Mouse (Mus musculus) c-Kit-negative CD71-positive TER-119-positive erythroid progenitor cells, embryonic 14.5 days (primary cell): ENCODE measurements around the gene Clk3.

ENCODE experiments used
- DNase-seq: peaks from one replicate; pipeline ENCODE4 v3.0.0-alpha.2; 2013; ENCODE audit warnings: low read depth, low spot score

Gene Clk3

GRCm38 (mm10) chr9:57765364-57766351 lies at the start of gene Clk3:
Clk3 (minus strand) TSS chr9:57765860.
- no peak for DNase-seq

GRCm38 (mm10) chr9:57814866-57815265 lies 49.2 kb upstream of the Clk3 start:
- no peak for DNase-seq

- DNase-seq = no peak
Observed at GRCm38 (mm10) chr9:57814014-57814413, 48.4 kb upstream of the Clk3 start.

- DNase-seq = no peak
Observed at GRCm38 (mm10) chr9:57811793-57812733, 46.4 kb upstream of the Clk3 start.

- DNase-seq = no peak
Observed at GRCm38 (mm10) chr9:57810691-57811090, 45.0 kb upstream of the Clk3 start.

- DNase-seq = no peak
Observed at GRCm38 (mm10) chr9:57808771-57809310, 43.2 kb upstream of the Clk3 start.

- peak; percentile 19 for DNase-seq
Observed at GRCm38 (mm10) chr9:57807174-57807651, 41.6 kb upstream of the Clk3 start.

GRCm38 (mm10) chr9:57806066-57806481 lies 40.4 kb upstream of the Clk3 start:
- no peak for DNase-seq

- DNase-seq = no peak
Observed at GRCm38 (mm10) chr9:57805087-57805737, 39.6 kb upstream of the Clk3 start.

- DNase-seq = no peak
Observed at GRCm38 (mm10) chr9:57803839-57804238, 38.2 kb upstream of the Clk3 start.

GRCm38 (mm10) chr9:57803047-57803446 lies 37.4 kb upstream of the Clk3 start:
- no peak for DNase-seq

GRCm38 (mm10) chr9:57800325-57800975 lies 34.8 kb upstream of the Clk3 start:
- DNase-seq = peak; percentile 24

GRCm38 (mm10) chr9:57798725-57799253 lies 33.1 kb upstream of the Clk3 start:
- DNase-seq = no peak

GRCm38 (mm10) chr9:57797456-57797855 lies 31.8 kb upstream of the Clk3 start:
- no peak for DNase-seq

- DNase-seq = no peak
Observed at GRCm38 (mm10) chr9:57789733-57790132, 24.1 kb upstream of the Clk3 start.

GRCm38 (mm10) chr9:57782656-57783055 lies 17.0 kb upstream of the Clk3 start:
- no peak for DNase-seq

GRCm38 (mm10) chr9:57775736-57776135 lies 10.1 kb upstream of the Clk3 start:
- DNase-seq = no peak

GRCm38 (mm10) chr9:57775026-57775425 lies 9.4 kb upstream of the Clk3 start:
- no peak for DNase-seq

GRCm38 (mm10) chr9:57774168-57774567 lies 8.5 kb upstream of the Clk3 start:
- DNase-seq = no peak

GRCm38 (mm10) chr9:57773754-57774153 lies 8.1 kb upstream of the Clk3 start:
- DNase-seq = no peak
